Mouse (Mus musculus) MEL (cell line): ENCODE measurements around the gene Triobp.

Experiments
- CTCF ChIP-seq, 3 experiments: IDR thresholded peaks in 2 of 3; conservative IDR thresholded peaks in 1 of 3; 2 replicates each; pipeline ENCODE4 v1.5.1; 2011 to 2012; ENCODE audit warnings: low read length in 3 of 3, low read depth in 2 of 3, mild to moderate bottlenecking in 2 of 3, improper control_type of control experiment in 1 of 3, inconsistent platforms in 1 of 3, mixed read lengths in 1 of 3, moderate library complexity in 1 of 3; ENCODE audit not compliant: control insufficient read depth in 1 of 3, insufficient read depth in 1 of 3, poor library complexity in 1 of 3, severe bottlenecking in 1 of 3
- JUND ChIP-seq: IDR thresholded peaks from 2 replicates; pipeline ENCODE4 v1.6.1; 2011; ENCODE audit warnings: low read depth, mild to moderate bottlenecking, improper control_type of control experiment, low read length
- KAT2A ChIP-seq: conservative IDR thresholded peaks from 2 replicates; pipeline ENCODE4 v1.6.1; 2012; ENCODE audit warnings: low read depth, low read length, improper control_type of control experiment, inconsistent platforms
- MAX ChIP-seq: IDR thresholded peaks from 2 replicates; pipeline ENCODE4 v1.6.1; 2011; ENCODE audit warnings: low read length, improper control_type of control experiment
- POLR2A ChIP-seq, 2 experiments: IDR thresholded peaks; 2 replicates each; pipeline ENCODE4 v1.6.1; 2011 to 2012; ENCODE audit warnings: low read length in 2 of 2, mild to moderate bottlenecking in 2 of 2, control low read depth in 1 of 2, improper control_type of control experiment in 1 of 2, low read depth in 1 of 2, moderate library complexity in 1 of 2; ENCODE audit not compliant: control insufficient read depth in 1 of 2, insufficient read depth in 1 of 2, poor library complexity in 1 of 2
- RCOR1 ChIP-seq: IDR thresholded peaks from 2 replicates; pipeline ENCODE4 v1.6.1; 2012; ENCODE audit warnings: low read depth, mild to moderate bottlenecking, inconsistent platforms, low read length, improper control_type of control experiment

- TF ChIP-seq MAX (no peak), CTCF (IDR thresholded peaks at IDR 0.05 in 2 of 3, conservative IDR thresholded peaks at IDR 0.05 in 1 of 3; ENCODE audit: control insufficient read depth in 1 of 3, insufficient read depth in 1 of 3, low read depth in 2 of 3, low read length in 3 of 3, poor library complexity in 1 of 3, severe bottlenecking in 1 of 3) (no peak), KAT2A (no peak), JUND (no peak), POLR2A (IDR thresholded peaks at IDR 0.05; ENCODE audit: control insufficient read depth in 1 of 2, insufficient read depth in 1 of 2, low read depth in 1 of 2, low read length in 2 of 2, poor library complexity in 1 of 2) (no peak), RCOR1 (no peak)
Observed at GRCm38 (mm10) chr15:78977676-78978159, 30.2 kb downstream of the Triobp start.
